Mouse (Mus musculus): ENCODE data around the gene Fer1l5. TPM values are rescaled to one million over a fixed set of nuclear protein-coding genes. Genes with fewer than 3 reads are reported as not detected.

Gene Fer1l5
- not detected for total RNA-seq (2023)

DNA sequence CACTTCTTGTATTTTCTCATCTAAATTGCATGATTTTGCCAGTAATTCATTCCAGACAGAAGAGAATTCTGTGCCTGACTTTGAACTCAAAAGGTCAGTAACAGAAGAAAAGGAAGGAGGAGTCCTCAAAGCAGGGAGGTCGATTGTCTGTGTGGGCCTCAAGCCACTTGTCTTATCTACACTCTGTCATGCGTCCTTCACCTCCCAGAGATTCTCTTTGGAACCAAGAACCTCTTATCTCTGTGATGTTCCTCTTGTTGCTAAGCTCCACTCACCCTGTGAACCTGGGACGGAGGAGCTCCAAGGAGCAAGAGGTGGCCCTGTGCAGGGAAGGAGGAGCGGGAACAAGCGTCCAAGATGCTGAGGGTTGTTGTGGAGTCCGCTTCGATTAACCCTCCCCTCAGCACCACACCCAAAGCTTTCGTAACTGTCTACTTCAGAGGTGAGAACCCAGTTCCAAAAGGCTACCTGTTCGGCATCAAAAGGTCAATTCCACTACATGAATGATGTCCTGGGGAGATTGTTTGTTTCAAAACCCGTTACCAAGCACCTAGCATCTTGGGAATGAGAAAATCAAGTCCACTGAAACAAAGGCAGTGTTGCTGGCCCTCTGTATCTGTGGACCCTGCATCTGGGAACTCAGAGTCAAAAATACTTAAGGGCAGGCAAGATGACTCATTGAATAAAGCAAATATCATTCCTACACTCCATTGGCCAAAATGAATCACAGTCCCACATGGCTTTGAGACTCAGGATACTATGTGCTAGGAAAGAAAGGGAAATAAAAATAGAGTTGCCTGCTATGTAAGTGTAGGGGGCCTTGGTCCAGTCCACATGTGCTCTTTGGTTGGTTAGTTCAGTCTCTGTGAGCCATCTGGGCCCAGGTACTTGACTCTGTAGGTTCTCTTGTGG is at the start of gene Fer1l5:
Gene Fer1l5, plus strand, starts transcription at position 358 of the 912 bp plus-strand sequence.

DNA sequence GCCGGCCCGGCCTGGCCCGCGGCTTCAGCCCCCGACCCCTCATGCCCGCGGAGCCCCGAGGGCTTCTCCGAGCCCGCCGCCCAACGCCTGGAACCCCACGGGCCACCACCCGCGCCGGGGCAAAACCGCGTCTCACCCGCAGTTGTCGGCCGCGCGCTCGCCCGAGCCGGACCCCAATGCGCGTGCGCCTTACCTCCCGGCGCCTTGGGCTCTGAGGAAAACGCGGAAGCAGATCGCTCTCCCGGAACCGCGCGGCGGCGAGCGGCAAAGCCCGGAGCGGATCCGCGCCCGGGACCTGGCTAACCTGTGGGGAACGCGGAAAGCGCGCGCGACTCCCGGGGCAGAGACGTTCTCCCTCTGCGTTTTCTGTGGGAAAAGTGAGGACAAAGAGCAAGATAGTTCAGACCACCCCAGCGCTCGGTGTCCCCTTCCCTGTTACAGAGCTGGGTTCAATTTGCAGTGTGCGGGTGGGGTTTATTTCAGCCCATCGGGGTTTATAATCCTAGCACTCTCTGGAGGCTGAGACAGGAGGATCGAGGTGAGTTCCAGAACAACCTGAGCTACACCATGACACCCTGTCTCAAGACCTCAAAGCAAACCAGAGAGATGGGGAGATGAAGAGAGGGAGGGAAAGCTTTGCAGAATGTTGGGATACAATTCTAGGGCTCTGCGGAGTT is 3.0 kb upstream of the Fer1l5 start, which contains the start of gene Kansl3:
Gene Kansl3, minus strand, starts transcription at position 213 of the 677 bp plus-strand sequence.

DNA sequence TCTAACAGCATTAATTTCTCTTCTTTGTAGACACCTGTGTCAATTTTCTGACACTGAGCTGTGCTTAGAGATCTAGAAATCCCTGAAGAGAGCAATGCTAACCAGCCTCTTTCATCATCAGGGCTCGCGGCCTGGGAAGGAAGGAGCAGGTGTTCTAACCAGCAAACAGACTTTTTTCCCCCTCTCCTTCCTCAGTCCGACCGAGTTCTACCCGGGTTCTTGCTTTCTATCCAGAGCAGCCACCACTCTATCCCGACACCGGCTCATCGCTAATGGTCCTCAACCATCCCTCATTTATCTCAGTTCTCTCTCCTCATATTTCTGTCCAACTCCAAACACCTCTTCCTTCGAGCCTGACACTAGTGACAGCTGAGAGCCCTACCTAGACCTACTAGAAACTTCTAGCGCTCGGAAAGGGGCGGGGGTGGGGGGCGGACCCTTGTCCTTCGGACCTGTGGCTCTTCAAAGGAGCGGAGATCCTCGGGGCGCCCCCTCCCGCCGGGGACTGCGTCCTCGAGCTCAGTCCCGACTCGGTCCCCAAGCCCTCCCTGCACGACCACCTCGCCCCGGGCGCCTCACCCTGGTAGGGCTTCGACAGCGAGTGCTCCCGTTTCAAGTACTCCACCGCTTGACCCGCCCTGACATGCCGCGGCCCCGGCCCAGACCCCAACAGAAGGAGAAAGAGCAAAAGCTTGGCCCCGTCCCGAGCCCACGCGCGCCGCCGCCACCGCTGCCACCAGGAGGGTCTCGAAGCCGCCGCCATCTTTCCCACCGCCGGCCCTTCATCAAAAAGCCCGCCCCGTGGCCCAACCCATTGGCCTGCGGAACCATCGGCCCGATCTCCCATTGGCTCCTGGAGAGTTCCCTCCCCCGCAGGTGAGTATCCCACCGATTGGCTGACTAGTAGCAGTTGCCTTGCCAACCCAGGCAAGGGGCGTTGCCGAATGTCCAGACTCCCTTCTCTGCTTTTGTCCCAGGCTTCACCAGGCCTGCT is 72.7 kb downstream of the Fer1l5 start, which contains the start of gene Lman2l:
Gene Lman2l, minus strand, starts transcription at position 801 of the 994 bp plus-strand sequence.

DNA sequence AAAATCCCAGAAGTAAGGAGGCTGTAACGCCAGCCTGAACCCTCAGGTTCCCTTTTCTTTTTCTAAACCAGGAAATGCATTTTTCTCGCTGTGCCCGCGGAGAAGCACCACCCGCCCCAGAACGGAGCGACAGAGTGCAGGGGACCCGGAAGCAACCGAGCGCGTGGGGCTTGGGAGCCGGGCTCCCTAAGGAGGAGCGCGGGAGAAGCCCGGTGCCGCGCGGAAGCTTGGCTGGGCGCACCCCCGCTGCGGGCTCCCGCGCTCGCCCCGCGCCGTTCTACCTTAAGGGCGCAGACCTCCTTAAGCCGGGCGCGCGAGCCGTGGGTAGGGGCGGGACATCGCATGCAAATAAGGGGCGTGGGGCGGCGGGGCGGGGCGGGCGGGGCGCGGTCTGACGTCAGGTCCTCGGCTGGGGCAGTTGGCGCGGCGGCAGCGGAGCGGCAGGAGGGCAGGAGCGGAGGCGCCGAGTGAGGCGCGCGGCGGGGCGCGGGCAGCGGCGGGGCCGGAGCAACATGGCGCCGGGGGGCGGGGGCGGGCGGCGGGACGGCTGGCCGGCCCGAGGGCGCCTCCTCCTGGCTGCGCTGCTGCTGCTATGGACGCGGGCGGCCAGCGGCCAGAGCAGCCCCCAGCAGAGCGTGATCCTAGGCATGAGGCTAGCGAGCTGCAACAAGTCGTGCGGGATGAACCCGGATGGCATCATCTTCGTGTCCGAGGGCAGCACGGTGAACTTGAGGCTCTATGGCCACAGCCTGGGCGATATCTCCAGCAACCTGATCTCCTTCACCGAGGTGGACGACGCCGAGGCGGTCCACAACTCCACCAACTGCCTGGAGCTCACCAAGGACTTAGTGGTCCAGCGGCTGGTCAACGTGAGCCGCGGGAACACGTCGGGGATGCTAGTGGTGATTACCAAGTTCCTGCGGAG is 99.4 kb downstream of the Fer1l5 start, which contains the start of gene Cnnm4:
Gene Cnnm4, plus strand, starts transcription at position 440 of the 925 bp plus-strand sequence.

Other genes starting within 250 kb of the Fer1l5 start
- gene Uggt1, start 127.6 kb upstream of the Fer1l5 start, total RNA-seq (2023), result 96.0 TPM
- gene Neurl3, start 97.6 kb upstream of the Fer1l5 start, total RNA-seq (2023), result 136 TPM
- 690 TPM for gene Arid5a, start 64.6 kb upstream of the Fer1l5 start, total RNA-seq (2023)
- 84.6 TPM for gene Kansl3, start 3.1 kb upstream of the Fer1l5 start, total RNA-seq (2023)
- 25.4 TPM for gene Lman2l, start 73.0 kb downstream of the Fer1l5 start, total RNA-seq (2023)
- gene Cnnm4, start 99.3 kb downstream of the Fer1l5 start, total RNA-seq (2023), result 16.8 TPM
- gene Cnnm3, start 139.6 kb downstream of the Fer1l5 start, total RNA-seq (2023), result 50.5 TPM
- gene Ankrd23, start 164.6 kb downstream of the Fer1l5 start, total RNA-seq (2023), result 35.4 TPM
- 4.3 TPM for gene Gm42417, start 167.1 kb downstream of the Fer1l5 start, total RNA-seq (2023)
- gene Ankrd39, start 175.2 kb downstream of the Fer1l5 start, total RNA-seq (2023), result 26.9 TPM
- gene Sema4c, start 186.1 kb downstream of the Fer1l5 start, total RNA-seq (2023), result 0.86 TPM

Data from CD8-positive naive resting alpha-beta T cell, adult 57 days (primary cell).